Mouse (Mus musculus): ENCODE measurements around the gene Taldo1. TPM values are rescaled to one million over a fixed set of nuclear protein-coding genes. Genes with fewer than 3 reads are reported as not detected.

The Taldo1 gene
- total RNA-seq, 4 experiments from 2014 or later: 81.4 to 87.7 (median 84.4) TPM

DNA sequence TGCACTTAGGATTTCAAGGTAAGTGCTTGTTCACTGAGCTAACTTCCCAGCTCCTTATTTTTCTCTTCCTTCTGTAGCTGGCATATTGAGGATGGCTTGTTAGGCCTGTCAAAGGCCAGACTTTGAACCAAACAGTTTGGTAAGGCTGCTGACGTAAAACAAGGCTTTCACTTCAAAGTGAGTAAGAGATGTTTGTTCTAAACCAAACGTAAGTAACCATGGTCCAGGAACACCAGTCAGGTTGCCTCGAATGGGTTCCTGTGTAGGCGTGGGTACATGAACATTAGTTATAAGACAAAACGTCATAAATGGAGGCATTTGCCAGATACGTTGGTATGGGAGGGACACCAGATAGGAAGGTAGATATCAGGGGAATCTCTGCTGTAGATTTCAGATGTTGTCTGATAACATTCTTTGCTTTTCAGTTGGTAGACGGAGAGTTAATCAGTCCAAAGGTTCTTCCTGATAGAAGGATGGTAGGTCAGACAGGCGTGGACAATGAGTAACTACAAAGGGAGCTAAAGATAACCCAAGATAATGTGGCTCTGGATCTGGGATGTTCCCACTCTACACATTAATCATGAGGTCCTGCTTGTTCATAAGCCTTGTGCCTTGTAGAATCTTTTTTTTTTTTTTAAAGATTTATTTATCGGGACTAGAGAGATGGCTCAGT, 28.2 kb downstream of the Taldo1 start:
- no peak for DNase-seq (ENCODE audit: low spot score in 2 of 2)

DNA sequence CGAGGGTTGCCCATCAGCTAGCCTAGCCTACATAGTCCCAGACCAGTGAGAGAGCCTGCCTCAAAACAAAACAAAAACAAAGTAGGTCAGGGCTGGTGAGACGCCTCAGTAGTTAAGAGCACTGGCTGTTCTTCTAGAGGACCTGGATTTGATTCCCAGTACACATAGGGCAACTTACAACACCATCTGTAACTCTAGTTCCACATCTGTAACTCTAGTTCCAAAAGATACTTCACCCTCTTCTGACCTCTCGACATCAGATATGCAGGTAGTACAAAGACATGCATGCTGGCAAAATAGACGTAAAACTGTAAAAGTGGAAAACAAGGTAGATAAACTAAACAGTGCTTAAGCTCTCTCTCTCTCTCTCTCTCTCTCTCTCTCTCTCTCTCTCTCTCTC, 31.8 kb downstream of the Taldo1 start:
- no peak for DNase-seq (ENCODE audit: low spot score in 2 of 2)

GRCm38 (mm10) chr7:141426948-141427730, 35.1 kb downstream of the Taldo1 start:
- DNase-seq (ENCODE audit: low spot score in 2 of 2): no peak

- DNase-seq (ENCODE audit: low spot score in 2 of 2): no peak
These were observed 36.7 kb downstream of the Taldo1 start for GRCm38 (mm10) chr7:141428701-141429100.

GRCm38 (mm10) chr7:141429310-141429709, 37.3 kb downstream of the Taldo1 start, which contains the start of gene Cend1:
Gene Cend1, minus strand, starts transcription at chr7:141429491.
- DNase-seq (ENCODE audit: low spot score in 2 of 2): no peak

DNA sequence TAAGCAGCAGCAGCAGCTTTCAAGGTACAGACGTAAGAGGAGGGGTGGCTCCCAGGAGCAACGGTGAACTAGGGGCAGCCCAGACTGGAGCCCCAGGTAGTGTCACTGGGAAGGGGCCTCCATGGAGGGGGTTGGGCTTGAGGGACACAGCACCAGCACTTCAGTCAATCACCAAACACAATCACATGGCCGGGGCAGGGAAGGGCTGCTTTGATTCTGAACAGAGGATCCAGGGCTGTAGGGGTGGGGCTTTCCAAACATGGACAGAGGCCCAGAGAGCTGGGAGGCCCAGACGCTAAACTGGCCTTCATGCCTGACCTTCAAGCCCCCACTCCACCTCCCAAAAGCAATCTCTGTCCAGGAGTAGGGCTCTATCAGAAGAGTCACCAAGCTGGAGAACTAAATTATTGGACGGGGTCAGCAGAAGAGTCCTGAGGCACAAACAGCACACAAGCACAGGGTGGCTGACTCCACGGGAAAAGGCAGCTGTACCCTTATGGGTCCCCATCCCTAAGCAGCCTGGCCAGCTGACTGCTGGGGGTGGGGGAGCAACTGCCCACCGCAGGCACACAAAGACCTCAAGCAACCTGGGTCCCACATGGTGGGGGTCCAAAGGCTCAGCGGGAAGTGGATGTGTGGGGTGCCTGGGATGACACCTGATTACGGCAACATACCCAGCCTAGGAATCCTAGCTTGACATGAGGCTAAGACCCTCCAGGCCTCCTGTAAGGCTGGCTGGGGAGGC, 38.0 kb downstream of the Taldo1 start:
- DNase-seq (ENCODE audit: low spot score in 2 of 2): no peak

GRCm38 (mm10) chr7:141430585-141431240, 38.7 kb downstream of the Taldo1 start:
- DNase-seq (ENCODE audit: low spot score in 2 of 2): no peak

GRCm38 (mm10) chr7:141431434-141432185, 39.6 kb downstream of the Taldo1 start:
- DNase-seq (ENCODE audit: low spot score in 2 of 2): no peak

GRCm38 (mm10) chr7:141432186-141432611, 40.2 kb downstream of the Taldo1 start:
- no peak for DNase-seq (ENCODE audit: low spot score in 2 of 2)

- DNase-seq (ENCODE audit: low spot score in 2 of 2): no peak
These were observed 40.9 kb downstream of the Taldo1 start for GRCm38 (mm10) chr7:141432741-141433516.

- DNase-seq (ENCODE audit: low spot score in 2 of 2): no peak
These were observed 41.8 kb downstream of the Taldo1 start for GRCm38 (mm10) chr7:141433517-141434400.

- DNase-seq (ENCODE audit: low spot score in 2 of 2): no peak
These were observed 42.5 kb downstream of the Taldo1 start for GRCm38 (mm10) chr7:141434464-141434863.

DNA sequence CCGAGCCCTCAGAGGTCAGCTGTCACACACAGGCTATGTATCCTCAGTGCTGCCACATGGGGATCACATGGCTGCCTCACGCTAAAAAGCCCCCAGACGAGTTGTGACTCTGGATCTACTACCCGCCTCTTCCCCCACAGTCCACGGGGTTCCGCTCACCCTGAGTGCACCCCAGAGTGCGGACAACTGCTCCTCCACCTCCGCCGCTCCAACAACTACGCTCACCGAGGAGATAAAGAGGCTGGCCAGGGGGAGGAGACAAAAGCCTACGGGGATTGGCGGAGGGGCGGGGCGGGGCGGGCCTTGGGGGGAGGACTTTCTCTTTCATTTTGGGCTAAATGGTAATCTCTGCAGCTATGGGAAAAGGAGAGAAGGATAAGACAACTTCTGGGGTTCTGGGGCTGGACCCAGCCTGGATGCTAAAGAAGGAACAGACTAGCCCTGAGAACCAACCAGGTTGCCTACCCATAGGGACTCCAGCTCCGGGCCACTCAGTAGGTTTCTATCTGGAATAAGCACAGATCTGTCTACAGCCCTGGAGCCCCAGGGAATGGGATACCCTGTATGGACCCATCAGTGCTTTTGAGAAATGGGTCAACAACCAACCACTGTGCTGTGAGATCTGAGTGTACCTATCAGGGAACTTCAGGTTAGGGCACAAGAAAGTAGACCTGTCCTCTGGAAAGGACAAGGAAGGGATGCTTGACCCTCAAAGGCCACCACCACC, 43.3 kb downstream of the Taldo1 start:
- DNase-seq (ENCODE audit: low spot score in 2 of 2): no peak

- no peak for DNase-seq (ENCODE audit: low spot score in 2 of 2)
These were observed 44.0 kb downstream of the Taldo1 start for GRCm38 (mm10) chr7:141435856-141436522.

DNA sequence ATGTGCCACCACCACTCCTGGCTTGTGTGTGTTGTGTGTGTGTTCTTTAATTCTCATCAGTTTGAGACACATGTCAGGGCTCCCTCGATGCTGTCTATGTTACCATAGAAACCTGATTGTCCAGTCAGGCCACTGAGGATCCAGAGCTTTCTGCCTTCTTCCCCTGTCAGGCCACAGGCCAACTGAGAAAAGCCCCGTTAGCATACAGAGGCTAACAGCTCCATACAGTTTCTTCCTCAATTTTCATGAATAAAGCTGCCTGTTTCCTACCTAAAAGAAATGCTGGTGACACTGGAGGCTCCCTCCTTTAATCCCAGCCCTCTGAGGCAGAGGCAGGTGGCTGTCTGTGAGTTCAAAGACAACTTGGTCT, 44.5 kb downstream of the Taldo1 start:
- DNase-seq (ENCODE audit: low spot score in 2 of 2): no peak

DNA sequence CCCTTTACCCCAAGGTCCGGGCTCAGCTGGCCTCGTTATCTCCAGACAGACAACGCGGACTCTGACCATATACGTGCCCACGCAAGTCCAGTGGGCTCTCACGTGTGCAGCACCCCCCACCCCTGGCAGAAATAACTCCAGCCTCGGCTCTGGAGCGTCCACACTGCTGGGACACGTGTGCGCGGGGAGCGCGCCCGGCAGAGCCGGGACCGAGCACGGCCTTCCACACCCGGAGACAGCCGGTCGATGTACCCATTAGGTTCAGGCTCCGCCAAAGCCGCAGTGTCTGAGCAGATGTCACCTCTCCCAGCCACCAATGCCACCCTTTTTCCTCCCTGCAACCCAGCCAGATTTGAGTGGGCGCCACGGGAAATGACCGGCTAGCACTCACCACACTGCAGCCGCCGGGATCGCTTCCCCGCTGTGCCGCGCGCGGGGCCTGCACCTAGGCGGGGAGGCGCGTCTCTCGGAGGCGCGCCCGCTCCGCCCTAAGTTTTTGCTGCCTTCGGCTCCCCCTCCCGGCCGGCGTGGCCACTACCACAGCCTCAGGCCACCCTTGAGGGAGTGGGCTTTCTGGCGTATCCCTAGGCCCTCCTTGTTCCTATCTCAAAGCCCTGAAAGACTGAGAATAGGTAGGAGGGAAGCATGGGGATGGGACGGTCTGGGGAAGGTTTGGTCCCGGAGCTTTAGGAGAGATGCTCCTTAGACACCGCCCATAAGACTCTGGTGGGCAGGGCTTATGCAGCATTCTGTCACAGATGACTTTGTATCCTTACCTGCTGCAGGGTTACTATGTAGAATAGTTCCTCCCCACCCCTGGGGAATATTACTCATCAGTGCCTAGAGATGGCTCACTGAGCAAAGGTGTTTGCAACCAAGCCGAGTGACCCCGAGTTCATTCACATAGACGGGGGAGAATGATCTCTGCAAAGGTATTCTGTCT, 45.5 kb downstream of the Taldo1 start, which contains the start of gene Slc25a22:
Slc25a22 (minus strand) TSS at position 715 of the 943 bp plus-strand sequence.
- peak; percentile 65 to 68 for DNase-seq (ENCODE audit: low spot score in 2 of 2)
